Mouse (Mus musculus): ENCODE measurements at regions not wholly inside any gene's neighbourhood (a gene's known extent, or its start where the extent isn't known, plus 50 kb on each side); places are given as distances from the start of the nearest gene placed in this dataset.

DNA sequence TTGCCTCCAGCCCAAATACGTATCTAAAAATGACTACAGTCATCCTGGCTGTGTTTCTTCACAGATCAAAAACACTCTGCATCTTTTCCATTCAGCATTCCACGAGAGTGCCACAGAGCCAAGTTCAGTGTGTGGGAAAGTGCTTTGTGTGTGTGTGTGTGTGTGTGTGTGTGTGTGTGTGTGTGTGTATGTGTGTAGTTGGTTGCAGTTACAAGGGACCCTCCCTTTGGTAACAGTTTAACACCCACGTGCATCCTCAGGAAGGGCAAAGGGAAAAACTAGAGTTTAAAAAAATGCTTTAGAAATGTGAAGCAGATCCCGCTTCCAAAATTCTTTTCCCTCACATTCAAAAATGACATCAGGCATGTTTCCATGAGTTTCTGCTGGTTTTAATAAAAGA, 582.4 kb downstream of the Ebf1 start:
- TF ChIP-seq POLR2A (IDR thresholded peaks at IDR 0.05; ENCODE audit: borderline replicate concordance, insufficient read depth, low read length) (no peak), CTCF (IDR thresholded peaks at IDR 0.05; ENCODE audit: borderline replicate concordance, insufficient read depth, low read depth, low read length) (no peak)

All from cerebellum, adult 2 months (tissue).